Mouse (Mus musculus) erythroid progenitor cell, adult 5-6 weeks (primary cell): Measurements from ENCODE around the gene Stat6. TPM values are rescaled to one million over a fixed set of nuclear protein-coding genes. Genes with fewer than 3 reads are reported as not detected.

Experiments
- ATAC-seq: replicated peaks from 2 replicates; pipeline ENCODE4 v1.8.0; 2016; ENCODE audit warnings: moderate number of reproducible peaks, mild to moderate bottlenecking, moderate TSS enrichment, inconsistent platforms; ENCODE audit not compliant: poor library complexity, low FRiP score, severe bottlenecking
- total RNA-seq, 2 experiments: library from RNA; stranded (forward) in 1 of 2; stranded (reverse) in 1 of 2; fragments of 150-400 nt in 1 of 2; fragments of 186-747, 209-891 nt in 1 of 2; gene quantifications; 2 replicates each; pipeline versions ENCODE4 v1.2.3 to v1.2.4; 2015 to 2017; ENCODE audit warnings: low replicate concordance in 2 of 2

Gene Stat6
- total RNA-seq, 2 experiments from 2014 or later: 11.3 to 26.8 TPM

- no peak for ATAC-seq
Measured at GRCm38 (mm10) chr10:127704293-127704692, 61.5 kb downstream of the Stat6 start.

GRCm38 (mm10) chr10:127704766-127705220 is 62.0 kb downstream of the Stat6 start, which contains the start of gene Myo1a:
TSS of gene Myo1a (plus strand) at chr10:127705170.
- no peak for ATAC-seq

- no peak for ATAC-seq
Measured at GRCm38 (mm10) chr10:127705783-127706182, 63.0 kb downstream of the Stat6 start.

- no peak for ATAC-seq
Measured at GRCm38 (mm10) chr10:127707721-127708120, 64.9 kb downstream of the Stat6 start.

- ATAC-seq: no peak
Measured at GRCm38 (mm10) chr10:127708850-127709370, 66.1 kb downstream of the Stat6 start.

GRCm38 (mm10) chr10:127710331-127710730 is 67.5 kb downstream of the Stat6 start:
- ATAC-seq: no peak

Other genes starting within 250 kb of the Stat6 start
- not detected in 2 replicates for gene Stac3, start 141.3 kb upstream of the Stat6 start, total RNA-seq (2015; ENCODE audit: low replicate concordance)
- not detected in 2 replicates for gene Stac3, start 141.3 kb upstream of the Stat6 start, total RNA-seq (2017; ENCODE audit: low replicate concordance)
- not detected in 2 replicates for gene Ndufa4l2, start 128.0 kb upstream of the Stat6 start, total RNA-seq (2015; ENCODE audit: low replicate concordance)
- not detected in 2 replicates for gene Ndufa4l2, start 128.0 kb upstream of the Stat6 start, total RNA-seq (2017; ENCODE audit: low replicate concordance)
- gene Shmt2, start 120.5 kb upstream of the Stat6 start, total RNA-seq (2015; ENCODE audit: low replicate concordance): 17.2 and 28.1 TPM in 2 replicates
- 21.4 and 24.8 TPM in 2 replicates for gene Shmt2, start 120.5 kb upstream of the Stat6 start, total RNA-seq (2017; ENCODE audit: low replicate concordance)
- gene Nxph4, start 108.4 kb upstream of the Stat6 start, total RNA-seq (2015; ENCODE audit: low replicate concordance): not detected in 2 replicates
- not detected in 2 replicates for gene Nxph4, start 108.4 kb upstream of the Stat6 start, total RNA-seq (2017; ENCODE audit: low replicate concordance)
- gene Lrp1, start 21.8 kb upstream of the Stat6 start, total RNA-seq (2015; ENCODE audit: low replicate concordance): 19.7 and 21.6 TPM in 2 replicates
- 11.5 and 13.1 TPM in 2 replicates for gene Lrp1, start 21.8 kb upstream of the Stat6 start, total RNA-seq (2017; ENCODE audit: low replicate concordance)
- gene Nemp1, start 23.9 kb downstream of the Stat6 start, total RNA-seq (2015; ENCODE audit: low replicate concordance): 73.5 and 83.4 TPM in 2 replicates
- gene Nemp1, start 23.9 kb downstream of the Stat6 start, total RNA-seq (2017; ENCODE audit: low replicate concordance): 69.6 and 83.2 TPM in 2 replicates
- 2.5 TPM in 1 of 2 replicates, not detected in the other for gene Nab2, start 25.6 kb downstream of the Stat6 start, total RNA-seq (2015; ENCODE audit: low replicate concordance)
- 1.7 and 3.1 TPM in 2 replicates for gene Nab2, start 25.6 kb downstream of the Stat6 start, total RNA-seq (2017; ENCODE audit: low replicate concordance)
- 0.84 TPM in 1 of 2 replicates, not detected in the other for gene Myo1a, start 62.2 kb downstream of the Stat6 start, total RNA-seq (2015; ENCODE audit: low replicate concordance)
- 2.3 and 3.5 TPM in 2 replicates for gene Myo1a, start 62.2 kb downstream of the Stat6 start, total RNA-seq (2017; ENCODE audit: low replicate concordance)
- gene Tac2, start 81.5 kb downstream of the Stat6 start, total RNA-seq (2015; ENCODE audit: low replicate concordance): 51.1 and 56.6 TPM in 2 replicates
- 20.4 and 22.6 TPM in 2 replicates for gene Tac2, start 81.5 kb downstream of the Stat6 start, total RNA-seq (2017; ENCODE audit: low replicate concordance)
- gene Zbtb39, start 96.6 kb downstream of the Stat6 start, total RNA-seq (2015; ENCODE audit: low replicate concordance): 0.72 and 2.9 TPM in 2 replicates
- 1.3 TPM in 1 of 2 replicates, not detected in the other for gene Zbtb39, start 96.6 kb downstream of the Stat6 start, total RNA-seq (2017; ENCODE audit: low replicate concordance)
- gene Gpr182, start 108.7 kb downstream of the Stat6 start, total RNA-seq (2015; ENCODE audit: low replicate concordance): not detected in 2 replicates
- not detected in 2 replicates for gene Gpr182, start 108.7 kb downstream of the Stat6 start, total RNA-seq (2017; ENCODE audit: low replicate concordance)
- gene Rdh1, start 116.7 kb downstream of the Stat6 start, total RNA-seq (2015; ENCODE audit: low replicate concordance): not detected in 2 replicates
- not detected in 2 replicates for gene Rdh1, start 116.7 kb downstream of the Stat6 start, total RNA-seq (2017; ENCODE audit: low replicate concordance)
- gene Rdh16f1, start 116.8 kb downstream of the Stat6 start, total RNA-seq (2015; ENCODE audit: low replicate concordance): not detected in 2 replicates
- not detected in 2 replicates for gene Rdh16f1, start 116.8 kb downstream of the Stat6 start, total RNA-seq (2017; ENCODE audit: low replicate concordance)
- gene Rdh9, start 133.4 kb downstream of the Stat6 start, total RNA-seq (2015; ENCODE audit: low replicate concordance): not detected in 2 replicates
- gene Rdh9, start 133.4 kb downstream of the Stat6 start, total RNA-seq (2017; ENCODE audit: low replicate concordance): not detected in 2 replicates
- not detected in 2 replicates for gene Rdh16, start 158.2 kb downstream of the Stat6 start, total RNA-seq (2015; ENCODE audit: low replicate concordance)
- gene Rdh16, start 158.2 kb downstream of the Stat6 start, total RNA-seq (2017; ENCODE audit: low replicate concordance): not detected in 2 replicates
- gene Rdh19, start 206.9 kb downstream of the Stat6 start, total RNA-seq (2015; ENCODE audit: low replicate concordance): not detected in 2 replicates
- gene Rdh19, start 206.9 kb downstream of the Stat6 start, total RNA-seq (2017; ENCODE audit: low replicate concordance): not detected in 2 replicates
- gene Rdh16f2, start 223.5 kb downstream of the Stat6 start, total RNA-seq (2015; ENCODE audit: low replicate concordance): not detected in 2 replicates
- gene Rdh16f2, start 223.5 kb downstream of the Stat6 start, total RNA-seq (2017; ENCODE audit: low replicate concordance): not detected in 2 replicates
- not detected in 2 replicates for gene Rdh7, start 245.8 kb downstream of the Stat6 start, total RNA-seq (2015; ENCODE audit: low replicate concordance)
- not detected in 2 replicates for gene Rdh7, start 245.8 kb downstream of the Stat6 start, total RNA-seq (2017; ENCODE audit: low replicate concordance)